Comparison of ENCODE assay signal across 11 mouse cellular contexts in genomic region chr16:50380232-50380631, GRCm38 (mm10). TPM values are rescaled to one million over a fixed set of nuclear protein-coding genes. Genes with fewer than 3 reads are reported as not detected.
A peak's percentile ranks its signal among the peaks of the same experiment; 100 is the strongest.
DNase-seq lines count a peak whose midpoint lies in the region; ATAC-seq lines count a peak whose summit lies in the region.
"Had no signal": no experiment of that assay in that cellular context is flagged by ENCODE, and none has a peak within 500 bp of the region (broad histone marks: within the 10 kb centered on the region; RNA-seq: fewer than 3 reads in every experiment).

No protein-coding gene starts in this region.

- no peaks in the 10 kb centered on the region for H3K27me3 ChIP-seq in megakaryocyte, embryonic 14.5 days (replicated peaks)
- H3K27me3 ChIP-seq in midbrain, embryonic 13.5 days = no peaks in the 10 kb centered on the region
- H3K27me3 ChIP-seq: heart, embryonic 15.5 days; limb, embryonic 15.5 days had no signal

- no peak overlapping the region for H3K27ac ChIP-seq in midbrain, embryonic 13.5 days
- H3K27ac ChIP-seq: gastrocnemius, adult 2 months; heart, embryonic 15.5 days; limb, embryonic 15.5 days had no signal

- WGBS in midbrain, embryonic 13.5 days = 19% methylated on average over 7 of the region's 7 CpGs

- no peak for DNase-seq in cerebellum, adult 11 months
- no peak for DNase-seq in adrenal gland, adult 18-20 months (ENCODE audit: low spot score in 2 of 2)
- no peak for DNase-seq in right cerebral cortex, postnatal 14 days
- no peak for DNase-seq in T-cell, adult 2 months (ENCODE audit: low spot score)

- peak; percentile 36; the same call in 1 of the 2 replicates for ATAC-seq in cerebellum, adult (ENCODE audit: insufficient number of reproducible peaks, low FRiP score, low TSS enrichment)
- ATAC-seq in megakaryocyte, adult 5-6 weeks (ENCODE audit: poor library complexity, severe bottlenecking) = no peak
- ATAC-seq in midbrain, embryonic 13.5 days = no peak

- H3K36me3 ChIP-seq in megakaryocyte, embryonic 14.5 days (replicated peaks; ENCODE audit: low read length) = no peaks in the 10 kb centered on the region
- no peaks in the 10 kb centered on the region for H3K36me3 ChIP-seq in midbrain, embryonic 13.5 days
- H3K36me3 ChIP-seq: heart, embryonic 15.5 days; limb, embryonic 15.5 days had no signal

- H3K4me3 ChIP-seq in megakaryocyte, embryonic 14.5 days (replicated peaks) = peak overlapping the region; percentile 50
- H3K4me3 ChIP-seq in midbrain, embryonic 13.5 days (replicated peaks) = no peak overlapping the region
- H3K4me3 ChIP-seq: heart, embryonic 15.5 days; limb, embryonic 15.5 days had no signal

- no peaks in the 10 kb centered on the region for H3K9me3 ChIP-seq in megakaryocyte, embryonic 14.5 days
- no peaks in the 10 kb centered on the region for H3K9me3 ChIP-seq in midbrain, embryonic 13.5 days
- H3K9me3 ChIP-seq: heart, embryonic 15.5 days; limb, embryonic 15.5 days had no signal

- peak overlapping the region; percentile 50; the same call in 1 of the 2 replicates for H3K4me2 ChIP-seq in midbrain, embryonic 13.5 days (replicated peaks)

- no peak overlapping the region for H3K9ac ChIP-seq in midbrain, embryonic 13.5 days (replicated peaks)
- H3K9ac ChIP-seq: heart, embryonic 15.5 days; limb, embryonic 15.5 days had no signal

- peaks cover 19% of the 10 kb centered on the region for H3K4me1 ChIP-seq in megakaryocyte, embryonic 14.5 days
- peaks cover 21% of the 10 kb centered on the region for H3K4me1 ChIP-seq in midbrain, embryonic 13.5 days (replicated peaks)
- H3K4me1 ChIP-seq: limb, embryonic 15.5 days had no signal

RNA-seq across cellular contexts. Expression of gene Bbx, which starts 52.0 kb away (rescaled TPM):
- 0.89 TPM in 1 of 2 replicates, not detected in the other for polyA plus RNA-seq in megakaryocyte, embryonic 14.5 days (2012; ENCODE audit: insufficient read depth, low replicate concordance)
- total RNA-seq in megakaryocyte, adult 5-6 weeks (2015) = 13.8 and 16.5 TPM in 2 replicates
- total RNA-seq in megakaryocyte, adult 5-6 weeks (2017) = 14.6 and 19.4 TPM in 2 replicates
- 26.3 and 27.7 TPM in 2 replicates for polyA plus RNA-seq in midbrain, embryonic 13.5 days (2015; fragmentation: Nextera tagmentation; extraction: Ambion mirVana)
- 10 to 100 TPM; 26.6 to 32.8 TPM for total RNA-seq in adrenal gland, adult 18-20 months (2021)
